Mouse (Mus musculus): Measurements from ENCODE around the gene 7420426K07Rik.

- TF ChIP-seq CTCF (IDR thresholded peaks at IDR 0.05; ENCODE audit: borderline replicate concordance, insufficient read depth, low read length) (no peak), POLR2A (IDR thresholded peaks at IDR 0.05; ENCODE audit: low read depth, low read length) (no peak)
Observed at GRCm38 (mm10) chr9:98953830-98954229, 50.9 kb downstream of the 7420426K07Rik start.
